Mouse (Mus musculus) MEL (cell line): ENCODE measurements around the gene Chrd. TPM values are rescaled to one million over a fixed set of nuclear protein-coding genes. Genes with fewer than 3 reads are reported as not detected.

Source experiments
- DNase-seq: peaks from one replicate; pipeline ENCODE4 v3.0.0; 2011; ENCODE audit warnings: low read depth, low spot score
- H3K27ac ChIP-seq: 2 replicates; pipeline ENCODE4 v1.5.1; 2012; ENCODE audit warnings: low read depth, mild to moderate bottlenecking, control low read depth, low read length, moderate library complexity; ENCODE audit not compliant: control insufficient read depth
- H3K27me3 ChIP-seq, 2 experiments: fragments of 150-350 bp in 1 of 2; sonication (generic) in 1 of 2; 2 replicates each; pipeline ENCODE4 v1.6.1; 2012; ENCODE audit warnings: low read length in 2 of 2, mild to moderate bottlenecking in 2 of 2, improper control_type of control experiment in 1 of 2, moderate library complexity in 1 of 2; ENCODE audit not compliant: insufficient read depth in 2 of 2, control insufficient read depth in 1 of 2
- H3K36me3 ChIP-seq, 2 experiments: 2 replicates each; pipeline ENCODE4 v1.6.1; 2012 to 2014; ENCODE audit warnings: low read length in 2 of 2, improper control_type of control experiment in 1 of 2, inconsistent platforms in 1 of 2, mild to moderate bottlenecking in 1 of 2; ENCODE audit not compliant: insufficient read depth in 2 of 2, control insufficient read depth in 1 of 2
- H3K4me1 ChIP-seq, 2 experiments: fragments of 150-350 bp in 1 of 2; sonication (generic) in 1 of 2; 2 replicates each; pipeline ENCODE4 v1.6.1; 2012; ENCODE audit warnings: low read length in 2 of 2, improper control_type of control experiment in 1 of 2, mild to moderate bottlenecking in 1 of 2; ENCODE audit not compliant: insufficient read depth in 2 of 2, control insufficient read depth in 1 of 2
- H3K4me3 ChIP-seq, 2 experiments: fragments of 150-350 bp in 1 of 2; sonication (generic) in 1 of 2; 2 replicates each; pipeline ENCODE4 v1.5.1; 2012; ENCODE audit warnings: low read depth in 2 of 2, low read length in 2 of 2, mild to moderate bottlenecking in 2 of 2, moderate library complexity in 2 of 2, control low read depth in 1 of 2, improper control_type of control experiment in 1 of 2; ENCODE audit not compliant: control insufficient read depth in 1 of 2, insufficient read depth in 1 of 2
- H3K79me2 ChIP-seq: 2 replicates; pipeline ENCODE4 v1.6.1; 2012; ENCODE audit warnings: mild to moderate bottlenecking, low read length, moderate library complexity; ENCODE audit not compliant: control insufficient read depth, poor library complexity, insufficient read depth
- H3K9ac ChIP-seq: 2 replicates; pipeline ENCODE4 v1.6.1; 2012; ENCODE audit warnings: low read depth, mild to moderate bottlenecking, control low read depth, low read length, moderate library complexity; ENCODE audit not compliant: control insufficient read depth, poor library complexity, severe bottlenecking
- H3K9me3 ChIP-seq: fragments of 150-350 bp; sonication (generic); replicated peaks from 2 replicates; pipeline ENCODE4 v1.6.1; 2012; ENCODE audit warnings: mild to moderate bottlenecking, low read length, improper control_type of control experiment, moderate library complexity; ENCODE audit not compliant: insufficient read depth
- CHD1 ChIP-seq: IDR thresholded peaks from 2 replicates; pipeline ENCODE4 v1.6.1; 2012; ENCODE audit warnings: low read depth, mild to moderate bottlenecking, inconsistent platforms, low read length, improper control_type of control experiment
- CTCF ChIP-seq, 3 experiments: IDR thresholded peaks in 2 of 3; conservative IDR thresholded peaks in 1 of 3; 2 replicates each; pipeline ENCODE4 v1.5.1; 2011 to 2012; ENCODE audit warnings: low read length in 3 of 3, low read depth in 2 of 3, mild to moderate bottlenecking in 2 of 3, improper control_type of control experiment in 1 of 3, inconsistent platforms in 1 of 3, mixed read lengths in 1 of 3, moderate library complexity in 1 of 3; ENCODE audit not compliant: control insufficient read depth in 1 of 3, insufficient read depth in 1 of 3, poor library complexity in 1 of 3, severe bottlenecking in 1 of 3
- EP300 ChIP-seq, 2 experiments: IDR thresholded peaks; 2 replicates each; pipeline ENCODE4 v1.6.1; 2011; ENCODE audit warnings: improper control_type of control experiment in 2 of 2, low read length in 2 of 2, low read depth in 1 of 2, mild to moderate bottlenecking in 1 of 2
- GABPA ChIP-seq: IDR thresholded peaks from 2 replicates; pipeline ENCODE4 v1.6.1; 2012; ENCODE audit warnings: low read depth, mild to moderate bottlenecking, inconsistent platforms, low read length, improper control_type of control experiment, moderate library complexity
- MAX ChIP-seq: IDR thresholded peaks from 2 replicates; pipeline ENCODE4 v1.6.1; 2011; ENCODE audit warnings: low read length, improper control_type of control experiment
- MAZ ChIP-seq: IDR thresholded peaks from 2 replicates; pipeline ENCODE4 v1.6.1; 2012; ENCODE audit warnings: low read depth, mild to moderate bottlenecking, inconsistent platforms, low read length, improper control_type of control experiment
- MXI1 ChIP-seq: IDR thresholded peaks from 2 replicates; pipeline ENCODE4 v1.6.1; 2011; ENCODE audit warnings: mild to moderate bottlenecking, low read depth, low read length, improper control_type of control experiment
- MYC ChIP-seq: IDR thresholded peaks from 2 replicates; pipeline ENCODE4 v1.6.1; 2011; ENCODE audit warnings: low read depth, mild to moderate bottlenecking, low read length, improper control_type of control experiment, moderate library complexity
- POLR2AphosphoS5 ChIP-seq: IDR thresholded peaks from 2 replicates; pipeline ENCODE4 v1.6.1; 2012; ENCODE audit warnings: low read depth, borderline replicate concordance, mild to moderate bottlenecking, inconsistent platforms, low read length, moderate library complexity, mixed read lengths
- SIN3A ChIP-seq: IDR thresholded peaks from 2 replicates; pipeline ENCODE4 v1.6.1; 2012; ENCODE audit warnings: low read length, improper control_type of control experiment, inconsistent platforms
- TAL1 ChIP-seq: IDR thresholded peaks from 2 replicates; pipeline ENCODE4 v1.6.1; 2012; ENCODE audit warnings: mild to moderate bottlenecking, inconsistent platforms, low read length, moderate library complexity, mixed read lengths
- TCF12 ChIP-seq: IDR thresholded peaks from 2 replicates; pipeline ENCODE4 v1.6.1; 2014; ENCODE audit warnings: low read depth, mild to moderate bottlenecking, inconsistent platforms, low read length, improper control_type of control experiment, moderate library complexity
- ZKSCAN1 ChIP-seq: IDR thresholded peaks from 2 replicates; pipeline ENCODE4 v1.6.1; 2012; ENCODE audit warnings: low read depth, mild to moderate bottlenecking, inconsistent platforms, low read length, improper control_type of control experiment, moderate library complexity
- ZMIZ1 ChIP-seq: IDR thresholded peaks from 2 replicates; pipeline ENCODE4 v1.6.1; 2012; ENCODE audit warnings: low read depth, mild to moderate bottlenecking, inconsistent platforms, low read length, improper control_type of control experiment, moderate library complexity
- polyA plus RNA-seq, 2 experiments: library from polyadenylated mRNA; stranded (reverse) in 1 of 2; unstranded in 1 of 2; fragments of >175 nt in 1 of 2; fragments of >200 nt in 1 of 2; gene quantifications; 2 replicates each; pipeline versions ENCODE4 v1.2.1 to v1.2.4; 2012; ENCODE audit warnings: low replicate concordance in 2 of 2, low read depth in 1 of 2; ENCODE audit not compliant: insufficient read length in 2 of 2, insufficient read depth in 1 of 2, missing spikeins in 1 of 2
- total RNA-seq: library from RNA; depleted of rRNA; stranded (reverse); fragments of 300-350 nt; gene quantifications from 2 replicates; pipeline ENCODE4 v1.2.3, GENCODE M21; 2012

The Chrd gene
- total and polyA plus RNA-seq, 3 experiments: not detected

GRCm38 (mm10) chr16:20712190-20712589 lies 20.7 kb upstream of the Chrd start:
- no peak overlapping the region for H3K4me3 ChIP-seq
- no peaks in the 10 kb centered on the region for H3K27me3 ChIP-seq
- no peak overlapping the region for H3K27ac ChIP-seq
- TF ChIP-seq MAX (no peak), TCF12 (no peak), MXI1 (no peak), MYC (no peak), ZMIZ1 (no peak), EP300 (IDR thresholded peaks at IDR 0.05; ENCODE audit: low read depth in 1 of 2, low read length in 2 of 2) (no peak), POLR2AphosphoS5 (no peak), CHD1 (no peak), TAL1 (no peak), GABPA (no peak), SIN3A (no peak), CTCF (IDR thresholded peaks at IDR 0.05 in 2 of 3, conservative IDR thresholded peaks at IDR 0.05 in 1 of 3; ENCODE audit: control insufficient read depth in 1 of 3, insufficient read depth in 1 of 3, low read depth in 2 of 3, low read length in 3 of 3, poor library complexity in 1 of 3, severe bottlenecking in 1 of 3) (no peak), MAZ (no peak)
- DNase-seq: no peak
- H3K9me3 ChIP-seq: no peaks in the 10 kb centered on the region
- peaks cover 0 to 17% of the 10 kb centered on the region in 2 experiments; a peak in 3 of 4 replicates for H3K4me1 ChIP-seq
- H3K9ac ChIP-seq: no peak overlapping the region
- H3K36me3 ChIP-seq: peaks cover 0 to 5% of the 10 kb centered on the region in 2 experiments; a peak in 1 of 4 replicates
- no peaks in the 10 kb centered on the region; the same call in 1 of the 2 replicates for H3K79me2 ChIP-seq

- Histone ChIP-seq H3K27ac (no peak overlapping the region), H3K79me2 (peaks cover 2% of the 10 kb centered on the region; the same call in 1 of the 2 replicates), H3K4me3 (no peak overlapping the region), H3K9me3 (no peaks in the 10 kb centered on the region), H3K36me3 (peaks cover 0 to 5% of the 10 kb centered on the region in 2 experiments; a peak in 1 of 4 replicates), H3K9ac (no peak overlapping the region), H3K27me3 (no peaks in the 10 kb centered on the region), H3K4me1 (peaks cover 0 to 17% of the 10 kb centered on the region in 2 experiments; a peak in 3 of 4 replicates)
- no peak for DNase-seq
- peak; percentile 54 for TF ChIP-seq TAL1
- TF ChIP-seq ZKSCAN1: no peak
These were observed 20.0 kb upstream of the Chrd start for GRCm38 (mm10) chr16:20712889-20713288.
